Mouse (Mus musculus) erythroblast, adult 5-6 weeks (primary cell): ENCODE measurements around the gene Prmt7. TPM values are rescaled to one million over a fixed set of nuclear protein-coding genes. Genes with fewer than 3 reads are reported as not detected.

Experiments
- ATAC-seq: replicated peaks from 2 replicates; pipeline ENCODE4 v1.8.0; 2016; ENCODE audit warnings: moderate number of reproducible peaks, mild to moderate bottlenecking, moderate TSS enrichment, inconsistent platforms; ENCODE audit not compliant: poor library complexity, low FRiP score, severe bottlenecking
- total RNA-seq, 2 experiments: library from RNA; stranded (forward) in 1 of 2; stranded (reverse) in 1 of 2; fragments of 150-400 nt in 1 of 2; fragments of 200-764, 138-1000 nt in 1 of 2; gene quantifications; 2 replicates each; pipeline versions ENCODE4 v1.2.3 to v1.2.4; 2015 to 2017; ENCODE audit warnings: low replicate concordance in 2 of 2

Gene Prmt7
- total RNA-seq, 2 experiments from 2014 or later: 0.77 to 7.5 TPM

DNA sequence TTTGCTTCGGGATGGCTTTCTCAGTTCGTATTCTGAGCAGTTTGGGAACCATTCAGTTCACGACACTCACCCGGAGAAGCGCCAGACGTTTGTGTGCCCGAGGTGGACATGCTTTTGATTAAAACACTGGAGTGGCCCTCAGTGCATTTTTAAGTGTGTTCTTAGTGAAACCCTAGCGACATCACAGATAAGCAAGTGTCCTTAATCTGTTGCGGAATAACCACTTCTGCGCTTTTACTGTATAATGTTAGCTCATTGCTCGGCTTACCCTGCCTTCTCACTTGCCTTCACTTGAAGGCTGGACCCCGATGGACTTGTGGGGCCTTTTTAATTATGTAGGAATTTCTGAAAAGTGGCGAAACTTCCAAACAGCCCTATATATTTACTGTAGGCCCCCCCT lies 685 bp downstream of the Prmt7 start:
- ATAC-seq: peak; percentile 24

- ATAC-seq: no peak
Measured at GRCm38 (mm10) chr8:106213959-106214358, 3.2 kb downstream of the Prmt7 start.

DNA sequence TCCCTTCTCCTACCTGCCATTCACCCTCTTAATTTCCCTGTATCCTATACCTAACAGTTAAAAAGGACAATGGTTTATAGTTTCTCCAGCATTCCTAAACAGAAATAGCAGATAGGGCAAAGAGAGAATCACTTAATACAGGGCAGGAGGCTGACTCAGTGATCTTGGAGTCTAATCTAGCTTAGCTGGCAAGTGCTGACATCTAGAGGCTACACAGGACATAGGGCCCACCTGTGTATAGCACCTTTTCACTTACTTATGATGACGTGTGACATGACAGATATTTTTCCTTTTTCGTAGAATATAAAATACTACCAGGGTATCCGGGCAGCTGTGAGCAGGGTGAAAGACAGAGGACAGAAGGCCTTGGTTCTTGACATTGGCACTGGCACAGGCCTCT lies 8.9 kb downstream of the Prmt7 start:
- ATAC-seq: no peak

DNA sequence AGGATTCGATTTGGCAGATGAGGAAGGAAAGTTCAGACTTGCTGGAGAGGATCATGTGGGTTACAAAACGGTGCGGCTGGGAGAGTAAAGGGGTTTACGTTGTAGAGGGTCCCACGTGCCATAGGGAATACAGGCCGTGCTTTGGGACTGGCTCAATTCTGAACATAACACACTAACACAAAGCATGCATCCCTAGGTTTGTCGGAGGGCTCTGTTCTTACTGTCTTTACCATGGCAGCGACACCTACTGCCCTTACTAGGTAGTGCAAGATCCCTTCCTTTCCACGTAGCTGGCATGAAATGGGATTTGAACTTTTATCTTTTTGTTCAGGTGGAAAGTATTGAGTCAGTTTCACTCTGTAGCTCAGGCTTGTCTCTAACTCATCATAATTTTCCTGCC lies 15.9 kb downstream of the Prmt7 start:
- peak; percentile 81 for ATAC-seq

GRCm38 (mm10) chr8:106231536-106231935 lies 20.8 kb downstream of the Prmt7 start:
- ATAC-seq: no peak

DNA sequence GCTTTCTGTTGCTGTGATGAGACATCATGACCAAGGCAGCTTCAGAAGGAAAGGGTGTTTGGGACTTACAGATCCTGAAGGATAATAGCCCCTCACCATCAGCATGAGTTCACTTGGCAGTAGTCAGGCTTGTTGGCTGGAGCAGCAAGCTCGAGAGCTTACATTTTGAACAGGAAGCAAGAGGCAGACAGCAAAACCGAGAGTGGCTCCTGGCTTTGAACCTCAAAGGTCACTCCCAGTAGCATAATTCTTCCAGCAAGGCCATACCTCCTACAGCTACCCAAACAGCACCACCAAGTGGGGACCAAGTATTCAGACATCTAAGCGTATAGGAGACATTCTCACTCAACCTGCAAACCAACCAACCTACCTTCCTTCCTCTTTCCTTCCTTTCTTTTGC lies 22.0 kb downstream of the Prmt7 start:
- ATAC-seq: no peak

- no peak for ATAC-seq
Measured at GRCm38 (mm10) chr8:106234567-106235261, 24.0 kb downstream of the Prmt7 start.

DNA sequence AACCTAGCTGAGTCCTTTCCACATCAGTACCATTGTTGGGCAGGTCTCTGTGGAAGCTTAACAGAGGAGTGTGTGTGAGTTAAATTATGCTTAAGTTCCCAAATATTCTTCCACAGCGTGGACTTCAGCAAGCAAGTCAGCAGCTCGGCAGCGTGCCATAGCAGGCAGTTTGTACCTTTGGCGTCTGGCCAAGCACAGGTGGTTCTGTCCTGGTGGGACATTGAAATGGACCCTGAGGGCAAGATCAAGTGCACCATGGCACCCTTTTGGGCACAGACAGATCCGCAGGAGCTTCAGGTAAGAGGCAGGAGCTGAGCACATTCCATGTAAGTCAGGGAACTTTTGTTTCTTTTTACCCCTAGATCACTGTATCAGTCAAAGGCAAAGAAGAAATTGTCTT lies 26.4 kb downstream of the Prmt7 start:
- no peak for ATAC-seq

- ATAC-seq: no peak
Measured at GRCm38 (mm10) chr8:106250186-106250585, 39.5 kb downstream of the Prmt7 start.

- no peak for ATAC-seq
Measured at GRCm38 (mm10) chr8:106258169-106258568, 47.4 kb downstream of the Prmt7 start.

- ATAC-seq: no peak
Measured at GRCm38 (mm10) chr8:106259579-106260255, 49.0 kb downstream of the Prmt7 start.

DNA sequence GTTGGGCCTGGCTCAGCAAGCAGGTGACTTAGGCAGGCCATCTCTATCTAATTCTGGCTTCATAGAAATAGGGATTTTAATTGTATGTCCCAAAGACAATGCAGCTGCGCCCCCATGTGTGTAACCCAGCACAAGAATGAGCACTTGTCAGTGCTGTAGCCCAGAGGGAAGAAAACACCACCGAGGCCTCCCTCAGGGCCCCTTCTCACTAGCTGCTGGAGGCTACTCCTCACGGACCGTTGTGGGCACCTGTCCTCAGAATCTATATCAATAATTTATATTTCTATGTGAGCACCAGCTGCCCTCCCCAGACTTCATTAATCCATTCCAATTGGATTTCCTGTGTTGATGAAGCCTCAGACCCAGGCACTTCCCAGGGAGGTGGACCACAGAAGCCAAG lies 50.2 kb downstream of the Prmt7 start:
- ATAC-seq: no peak

- no peak for ATAC-seq
Measured at GRCm38 (mm10) chr8:106262343-106262742, 51.6 kb downstream of the Prmt7 start.

DNA sequence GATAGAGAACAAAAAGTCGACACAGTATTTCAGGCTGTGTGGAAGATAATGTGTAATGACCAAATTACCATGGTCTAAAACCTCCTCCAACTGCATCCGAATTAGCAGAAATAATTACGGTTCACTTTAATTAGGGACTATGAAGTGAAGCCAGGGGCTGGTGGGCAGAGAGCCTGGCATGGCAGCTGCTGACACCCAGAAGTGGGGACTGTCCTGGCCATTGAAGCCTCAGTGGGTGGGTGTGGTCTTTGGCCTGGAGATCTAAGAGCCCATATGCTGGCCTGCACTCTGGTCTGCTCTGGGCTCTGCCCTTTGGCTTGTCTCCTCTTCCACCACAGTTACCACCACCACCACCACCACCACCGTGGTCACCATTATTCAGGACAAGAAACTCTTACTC lies 53.2 kb downstream of the Prmt7 start:
- no peak for ATAC-seq

DNA sequence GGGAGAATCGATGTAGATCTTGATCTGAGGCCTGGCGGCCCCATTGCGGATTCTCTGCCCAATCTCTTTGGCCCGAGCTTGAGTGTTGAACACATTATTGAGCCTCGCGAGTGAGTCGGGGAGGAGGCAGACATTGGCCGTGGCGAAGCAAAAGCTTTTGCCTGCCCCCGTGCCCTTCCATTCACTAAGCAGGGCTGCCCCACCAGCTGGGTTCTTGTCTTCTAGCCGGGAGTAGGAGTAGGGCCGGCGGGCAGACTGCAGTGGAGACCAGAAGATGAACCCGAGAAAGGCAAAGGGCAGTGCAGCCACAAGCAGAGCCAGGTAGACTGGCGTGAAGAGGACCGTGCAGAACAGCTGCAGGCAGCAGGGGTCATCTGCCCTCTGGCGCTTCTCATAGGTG lies 54.7 kb downstream of the Prmt7 start:
- ATAC-seq: no peak

DNA sequence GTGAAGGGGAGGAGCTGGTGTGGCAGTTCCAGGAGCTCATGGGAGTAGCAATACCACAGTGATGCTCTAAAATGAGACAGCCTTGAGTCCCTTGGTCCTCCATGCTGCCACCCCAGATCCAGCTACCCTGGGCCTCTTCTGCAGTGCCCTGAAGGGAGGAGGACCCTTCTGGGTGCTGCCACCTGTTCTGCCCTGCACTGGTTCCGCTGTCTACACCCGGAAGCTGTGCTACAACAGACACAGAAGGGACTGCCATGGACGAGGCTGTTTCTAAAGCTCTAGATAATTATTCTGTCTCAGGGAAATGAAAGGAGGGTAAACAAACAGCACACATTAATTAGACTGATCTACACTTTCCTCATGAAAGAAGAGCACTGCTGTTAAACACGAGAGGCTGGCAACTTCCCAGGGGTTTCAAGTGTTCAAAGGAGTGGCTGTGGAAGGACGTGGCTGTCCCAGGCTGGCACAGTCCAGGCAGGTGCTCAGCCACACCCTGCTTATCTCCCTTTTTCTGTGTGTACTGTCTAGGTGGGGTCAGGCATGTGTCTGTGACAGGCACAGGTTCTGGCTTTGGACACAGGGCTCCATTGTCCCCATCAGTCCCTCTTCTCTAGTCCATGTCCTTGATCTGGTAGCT lies 58.1 kb downstream of the Prmt7 start:
- ATAC-seq: no peak

GRCm38 (mm10) chr8:106270804-106271203 lies 60.1 kb downstream of the Prmt7 start:
- no peak for ATAC-seq

GRCm38 (mm10) chr8:106271378-106271777 lies 60.6 kb downstream of the Prmt7 start:
- no peak for ATAC-seq

- ATAC-seq: no peak
Measured at GRCm38 (mm10) chr8:106273468-106273867, 62.7 kb downstream of the Prmt7 start.

DNA sequence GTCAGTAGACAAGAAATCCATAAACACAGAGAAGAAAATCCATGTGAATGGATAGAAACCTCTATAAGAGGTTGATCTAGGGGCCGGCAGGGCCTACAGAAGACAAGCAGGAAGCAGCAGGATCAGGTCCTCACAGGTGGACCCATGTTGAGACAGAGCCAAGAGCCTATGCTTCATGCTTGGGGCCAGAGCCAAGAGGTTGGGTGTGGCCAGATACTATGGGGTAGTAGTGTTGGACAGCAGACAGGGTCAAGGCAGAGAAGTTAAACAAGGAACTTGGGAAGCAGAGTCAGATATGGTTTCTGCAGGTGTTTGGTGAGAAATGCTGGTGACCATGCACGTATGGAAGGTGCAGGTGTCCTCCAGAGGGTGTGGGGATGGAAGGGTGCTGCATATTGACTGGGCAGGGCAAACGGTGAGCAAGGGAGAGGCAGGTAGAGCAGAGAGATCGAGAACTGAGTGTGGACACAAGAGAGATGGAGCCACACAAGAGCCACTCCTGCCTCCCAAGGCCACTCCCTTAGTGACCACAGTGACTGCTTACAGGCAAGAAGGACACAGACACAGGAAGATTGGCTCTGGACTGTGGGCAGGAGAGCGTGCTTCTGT lies 66.1 kb downstream of the Prmt7 start:
- ATAC-seq: no peak
